Mouse (Mus musculus) ovary, postnatal 36 days (tissue): Measurements from ENCODE around the gene Lpin3.

Experiments
- DNase-seq: peaks from one replicate; pipeline ENCODE4 v3.0.0; 2022; ENCODE audit warnings: low spot score, mixed read lengths

Gene Lpin3

DNA sequence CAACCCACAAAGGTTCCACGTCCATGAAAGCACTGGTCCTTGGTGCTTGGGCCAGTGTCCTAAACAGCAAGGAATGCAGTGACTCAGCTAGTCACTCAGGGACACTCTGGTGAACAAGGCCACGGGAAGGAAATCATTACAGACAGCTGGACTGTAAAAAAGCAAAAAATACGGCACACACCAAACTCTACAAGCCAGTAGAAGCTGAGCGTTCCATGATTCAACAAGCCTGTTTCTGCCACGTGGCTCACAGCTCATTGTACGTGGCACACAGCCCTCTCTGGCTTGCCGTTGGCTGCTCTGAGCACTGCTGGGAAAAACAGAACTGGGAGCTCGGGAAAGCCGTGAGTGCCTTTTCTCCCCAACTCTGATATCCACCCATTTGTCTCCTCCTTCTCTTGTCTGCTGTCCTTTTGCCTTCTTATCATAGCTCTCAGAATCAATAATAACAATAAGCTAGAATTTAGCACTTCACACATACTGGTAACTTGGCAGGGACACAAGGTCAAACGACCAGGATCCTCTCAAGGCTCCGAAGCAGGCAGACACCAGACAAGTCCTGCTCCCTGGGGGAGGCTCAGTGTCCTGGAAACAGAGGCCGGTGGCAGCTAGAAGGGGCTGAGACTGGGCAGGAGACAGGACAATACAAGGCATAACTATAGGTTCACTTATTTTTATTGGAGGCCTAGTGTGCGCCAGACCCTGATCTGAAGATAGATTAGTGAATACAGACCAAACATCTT lies at the start of gene Lpin3:
Gene Lpin3, plus strand, starts transcription at position 218 of the 743 bp plus-strand sequence.
- DNase-seq = peak; percentile 65

DNA sequence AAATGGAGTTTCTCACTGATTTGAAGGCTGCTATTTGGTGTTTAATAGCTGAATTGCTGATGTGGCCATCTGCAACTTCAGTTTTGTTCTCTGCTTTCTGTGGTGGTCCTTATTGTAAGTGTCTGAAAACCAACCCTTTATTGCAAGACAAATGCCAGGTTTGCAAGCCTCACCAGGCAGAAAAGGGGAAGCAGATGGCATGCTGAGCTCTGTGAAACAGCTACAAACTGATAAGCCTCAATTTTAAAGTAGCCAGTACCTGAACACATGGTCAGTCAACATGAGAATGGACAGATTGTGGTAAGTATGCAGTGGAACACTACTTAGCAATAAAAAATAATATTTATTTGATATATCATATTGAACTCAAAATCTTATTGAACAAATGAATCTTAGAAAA lies 39.6 kb upstream of the Lpin3 start:
- DNase-seq = no peak

DNA sequence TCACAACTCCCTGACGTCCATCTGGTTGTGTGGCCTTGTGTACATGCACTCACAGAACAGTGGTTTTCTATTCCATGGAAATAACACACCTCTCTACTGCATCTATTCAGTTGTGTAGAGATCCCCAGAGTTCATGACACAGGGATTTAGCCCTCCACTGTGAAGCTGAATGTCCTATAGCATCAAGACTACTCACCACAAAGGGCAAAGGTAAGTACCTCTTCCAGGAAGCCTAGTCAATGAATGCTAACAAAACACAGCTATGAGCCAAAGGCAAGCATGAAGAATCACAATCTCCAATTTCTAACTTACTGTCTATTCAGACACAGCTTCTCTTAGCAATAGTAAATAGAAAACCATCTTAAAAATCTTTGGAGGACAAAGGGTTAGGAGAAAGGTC lies 32.8 kb upstream of the Lpin3 start:
- DNase-seq = no peak

DNA sequence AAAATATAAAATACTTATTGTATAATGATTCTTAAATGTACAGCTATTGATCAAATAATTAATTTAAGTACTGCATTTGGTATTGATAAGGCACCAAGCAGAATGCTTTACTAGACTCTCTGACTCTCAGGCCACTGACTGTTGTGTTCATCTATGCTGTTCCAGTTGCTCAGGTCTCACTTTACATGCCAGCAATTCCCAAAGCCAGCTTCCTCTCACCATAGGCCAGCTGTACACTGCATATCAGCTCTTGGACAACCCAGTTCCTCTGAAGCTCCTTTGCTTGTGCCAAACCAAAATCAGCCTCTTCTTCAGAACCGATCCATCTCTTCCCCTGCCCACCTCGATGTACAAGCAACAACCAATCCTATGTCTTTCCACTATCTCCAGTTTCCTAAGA lies 32.3 kb upstream of the Lpin3 start:
- DNase-seq = no peak

DNA sequence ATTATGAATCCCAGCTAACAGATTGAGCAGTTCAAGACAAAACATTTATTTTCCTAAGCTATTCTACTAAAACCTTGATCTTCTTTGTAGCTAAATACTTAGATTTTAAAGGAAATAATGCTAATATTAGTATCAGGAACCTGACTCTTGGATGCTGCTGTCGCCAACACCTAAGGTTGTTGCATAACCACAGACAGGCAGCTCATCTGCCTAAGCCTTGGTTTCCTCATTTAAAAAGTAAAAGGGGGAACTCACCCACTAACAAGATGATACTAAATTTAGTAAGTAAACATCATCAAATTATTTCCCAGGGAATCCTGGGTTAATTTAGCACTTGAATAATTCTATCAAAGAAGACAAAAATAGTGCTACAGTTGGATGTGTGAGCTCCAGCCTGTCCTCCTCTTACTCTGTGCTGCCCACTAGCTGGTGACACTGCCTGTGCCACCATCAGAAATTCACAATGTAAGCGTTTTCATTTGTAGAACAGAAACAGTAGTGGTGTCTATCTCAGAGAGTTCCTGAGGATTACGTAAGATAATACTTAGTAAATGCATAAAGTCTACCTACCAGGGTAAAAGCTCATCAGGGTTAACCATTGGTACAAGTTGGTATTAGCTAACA lies 30.7 kb upstream of the Lpin3 start:
- DNase-seq = no peak

DNA sequence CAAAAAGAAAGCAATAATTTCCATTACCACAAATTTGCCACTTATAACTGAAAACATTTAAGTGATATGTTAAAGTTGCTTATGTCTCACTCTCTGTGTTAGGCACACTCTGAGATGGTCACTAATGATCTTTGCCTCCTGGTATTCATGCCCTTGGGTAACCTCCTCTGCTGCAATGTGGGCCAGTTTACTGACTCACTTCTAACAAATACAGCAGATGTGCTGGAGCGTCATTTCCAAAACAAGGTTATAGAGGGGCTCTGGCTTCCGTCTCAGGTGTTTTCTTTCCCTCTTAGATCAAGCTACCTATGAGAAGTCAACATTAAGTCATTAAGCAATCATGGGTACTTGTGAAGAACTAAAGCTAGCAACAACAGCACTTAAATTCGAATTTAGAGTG lies 30.1 kb upstream of the Lpin3 start:
- no peak for DNase-seq

DNA sequence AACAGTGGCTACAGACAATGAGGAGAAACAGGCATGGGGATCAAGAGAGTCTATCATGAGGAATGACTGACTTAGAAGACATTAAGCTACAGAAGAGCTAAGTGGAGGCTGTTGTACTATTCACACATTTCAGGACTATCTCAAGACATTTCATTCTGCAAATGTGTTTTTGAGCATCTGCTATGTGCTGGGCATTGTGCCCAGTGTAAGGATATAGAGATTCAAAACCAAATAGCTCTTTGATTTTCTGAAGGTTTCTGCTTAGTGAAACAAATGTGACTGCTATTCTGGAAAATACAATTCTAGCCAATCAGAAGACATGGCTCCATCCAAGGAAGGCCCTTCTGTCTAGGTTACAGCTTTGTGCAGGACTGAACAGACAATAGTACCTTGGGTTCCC lies 25.8 kb upstream of the Lpin3 start:
- no peak for DNase-seq

DNA sequence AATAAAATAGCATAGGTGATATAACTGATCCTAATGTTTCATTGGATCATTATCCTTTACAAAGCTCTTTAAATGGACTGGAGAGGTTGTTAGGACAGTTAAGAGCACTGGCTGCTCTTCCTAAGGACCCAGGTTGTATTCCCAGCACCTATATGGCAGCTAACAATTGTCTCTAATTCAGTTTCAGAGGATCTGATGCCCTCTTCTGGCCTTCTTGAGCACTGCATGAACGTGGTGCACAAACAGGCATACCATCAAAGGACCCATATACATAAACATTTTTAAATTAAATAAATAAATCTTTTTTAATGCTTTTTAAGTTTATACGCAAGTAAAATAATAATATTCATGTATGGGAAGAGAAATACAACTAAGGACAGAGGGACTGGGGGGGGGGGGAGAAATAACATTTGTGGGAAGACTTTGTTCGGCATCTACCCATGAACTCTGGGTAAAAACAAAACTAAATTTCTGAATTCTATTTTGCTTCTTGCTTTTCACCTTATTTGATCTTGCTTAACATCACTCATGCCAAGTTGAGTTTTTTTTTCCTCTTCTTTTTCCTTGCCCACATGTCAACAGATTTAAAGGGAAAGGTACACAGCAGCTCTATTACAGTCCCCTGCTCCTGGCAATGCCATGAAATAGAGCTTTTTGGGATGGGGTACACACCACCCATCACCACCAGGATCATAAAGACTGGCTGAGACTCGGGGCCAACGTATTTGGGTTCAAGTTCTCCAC lies 23.9 kb upstream of the Lpin3 start:
- DNase-seq = no peak

DNA sequence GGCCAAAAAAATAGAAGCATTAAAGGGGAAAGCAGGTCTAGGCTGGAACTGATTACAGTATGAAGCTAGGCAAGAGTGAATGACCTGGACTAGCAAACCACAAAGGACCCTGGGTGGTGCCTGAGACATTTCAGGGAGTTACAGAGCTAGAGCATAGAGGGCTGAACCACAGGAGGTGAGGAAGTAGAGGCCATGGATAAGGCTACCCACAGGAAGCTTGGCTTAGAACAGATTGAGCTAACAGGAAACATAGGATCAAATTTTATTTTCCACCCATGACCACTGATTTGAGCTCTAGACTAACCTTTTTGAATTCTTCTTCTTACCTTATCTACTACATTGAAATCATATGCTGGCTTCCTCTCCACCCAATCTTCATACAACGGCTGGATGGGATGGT lies 20.1 kb upstream of the Lpin3 start:
- no peak for DNase-seq

DNA sequence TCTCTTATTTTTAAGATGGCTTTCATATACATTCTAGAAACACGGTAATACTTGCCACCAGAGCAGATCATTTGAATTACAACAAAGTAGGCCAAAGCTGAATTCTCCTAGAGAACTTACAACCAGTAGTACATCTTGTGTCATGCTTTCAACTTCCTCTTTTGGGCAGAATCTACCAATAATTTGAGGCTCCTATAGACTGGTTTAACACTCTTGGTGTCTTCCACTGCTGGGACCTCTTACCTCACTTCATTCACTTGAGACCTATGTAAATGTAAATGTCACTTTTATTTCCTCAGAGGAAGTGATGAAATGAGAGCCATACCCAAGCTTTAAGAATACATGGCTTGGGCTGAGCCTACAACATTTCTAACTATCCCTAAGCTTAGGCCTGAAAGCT lies 16.4 kb upstream of the Lpin3 start:
- no peak for DNase-seq

DNA sequence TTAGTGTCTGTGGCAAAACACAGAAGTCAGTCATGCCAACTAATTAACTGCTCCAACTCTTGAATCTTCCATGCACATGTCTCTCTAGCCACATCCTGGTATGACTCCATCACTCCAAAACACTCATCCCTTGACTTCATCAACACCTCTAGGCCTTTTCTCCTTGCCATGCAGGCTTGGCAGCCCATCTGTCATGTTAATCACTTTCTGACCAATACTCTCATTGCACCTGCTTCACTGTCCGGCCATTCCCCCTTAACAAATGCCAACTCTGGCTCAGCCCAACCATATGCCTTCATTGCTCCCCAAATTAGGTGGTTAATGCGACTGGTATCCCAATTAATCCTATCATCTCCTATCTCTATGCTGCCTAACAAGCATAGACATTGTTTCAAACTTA lies 15.2 kb upstream of the Lpin3 start:
- no peak for DNase-seq

DNA sequence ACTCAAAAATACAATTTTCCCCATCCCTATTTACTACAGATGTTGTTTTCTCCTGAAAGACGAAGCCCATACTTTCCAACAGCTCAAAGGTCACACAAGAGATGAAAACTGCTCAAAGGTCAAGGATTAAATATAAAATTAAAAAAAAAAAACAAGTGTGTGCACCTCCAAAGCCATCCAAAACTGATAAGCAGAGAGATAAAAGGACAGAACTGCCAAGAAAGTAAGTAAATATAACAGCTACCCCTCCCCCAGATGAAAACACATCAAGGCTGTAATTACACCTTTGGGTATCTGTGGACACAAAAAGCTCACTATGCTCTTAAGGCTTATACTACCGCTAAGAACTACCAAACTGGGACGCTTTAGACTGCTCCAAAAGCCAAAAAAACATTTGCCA lies 11.0 kb upstream of the Lpin3 start:
- DNase-seq = no peak

DNA sequence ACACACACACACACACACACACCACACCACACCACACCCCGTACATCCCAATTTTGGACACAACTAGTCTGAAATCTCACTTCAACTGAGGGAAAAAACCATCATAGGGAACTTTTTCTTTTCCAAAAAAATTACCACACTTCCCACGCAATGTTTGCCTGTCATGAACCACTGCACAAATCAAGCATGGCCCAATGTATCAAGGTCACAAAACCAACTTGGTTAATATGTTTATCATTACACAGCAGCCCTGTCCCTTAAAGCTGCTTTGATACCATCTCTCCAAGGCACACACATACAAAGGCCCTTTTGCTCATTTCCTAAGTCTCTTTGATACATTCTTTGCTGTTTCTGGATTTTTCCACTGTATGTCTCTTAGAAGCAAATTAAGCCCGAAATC lies 9.2 kb upstream of the Lpin3 start:
- no peak for DNase-seq

DNA sequence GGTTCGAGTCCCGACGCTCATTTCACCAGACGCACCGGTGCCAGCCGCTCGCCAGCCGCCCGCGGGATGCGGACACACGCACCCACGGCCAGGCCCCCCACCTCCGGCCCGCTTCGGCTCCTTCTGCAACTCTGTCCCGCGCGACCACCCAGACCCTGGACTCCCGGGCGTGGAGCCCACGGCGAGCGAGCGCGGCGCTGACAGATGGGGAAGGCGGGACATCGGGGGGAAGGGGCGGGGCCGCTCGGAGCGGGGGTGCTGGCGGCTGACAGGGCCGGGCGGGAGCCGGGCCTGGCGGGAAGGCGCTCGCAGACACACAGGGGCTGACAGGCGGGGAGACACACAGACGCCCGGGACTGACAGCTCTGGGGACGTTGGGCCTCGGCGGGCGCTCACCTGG lies 8.1 kb upstream of the Lpin3 start:
- peak; percentile 78 for DNase-seq

DNA sequence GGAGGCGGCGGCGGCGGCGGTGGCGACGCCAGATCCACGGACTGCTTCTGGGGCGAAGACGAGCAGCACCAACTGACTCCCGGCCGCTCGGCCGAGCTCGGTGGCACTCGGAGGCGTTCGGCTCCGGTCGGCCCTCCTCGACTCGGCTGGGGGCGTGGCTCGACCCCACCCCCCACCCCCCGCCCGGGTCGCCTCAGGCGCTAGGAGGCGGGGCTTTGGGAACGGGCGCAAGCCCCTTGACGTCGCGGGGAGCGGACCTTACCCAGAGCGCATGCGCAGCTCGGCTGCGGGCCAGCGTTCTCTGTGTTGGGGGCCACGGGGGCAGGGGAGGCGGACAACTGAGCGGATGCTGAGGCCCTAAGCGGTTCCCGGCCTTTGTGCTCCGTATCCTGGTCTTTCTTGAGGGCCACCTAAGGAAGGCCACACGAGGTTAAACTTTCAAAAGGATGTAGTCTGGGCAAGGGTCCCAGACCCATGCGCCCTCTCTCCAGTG lies 7.5 kb upstream of the Lpin3 start, which contains the start of gene Zhx3:
Gene Zhx3, minus strand, starts transcription at position 109 of the 493 bp plus-strand sequence.
- peak; percentile 92 for DNase-seq

DNA sequence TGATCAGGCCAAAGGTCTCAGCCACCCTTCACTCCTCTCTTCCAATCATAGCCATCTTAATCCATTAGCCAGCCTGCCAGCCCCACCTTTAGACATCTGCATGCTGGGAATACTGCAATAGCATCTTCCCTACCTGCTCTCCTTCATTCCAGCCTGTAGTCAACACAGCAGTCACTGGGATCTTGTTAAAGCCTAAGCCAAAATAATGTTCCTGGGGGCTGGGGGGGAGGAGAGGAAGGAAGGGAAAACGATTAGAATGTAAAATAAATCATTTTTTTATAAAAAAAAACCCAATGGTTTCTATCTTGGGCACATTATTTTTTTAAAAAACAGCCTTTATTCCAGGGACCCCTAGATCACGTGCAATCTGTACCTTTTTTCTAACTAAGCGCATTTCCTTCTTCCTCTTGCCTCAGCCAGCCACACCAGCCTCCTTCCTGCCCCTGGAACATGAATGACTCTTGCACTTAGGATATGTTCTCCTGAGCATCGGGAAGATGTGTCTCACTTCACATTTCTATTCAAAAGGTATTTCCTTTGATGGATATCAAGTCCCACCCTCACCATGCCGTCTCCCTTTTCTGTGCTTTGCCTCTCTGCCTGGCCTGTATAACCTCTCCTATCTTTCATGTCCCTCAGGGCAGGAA lies 6.1 kb upstream of the Lpin3 start:
- no peak for DNase-seq

DNA sequence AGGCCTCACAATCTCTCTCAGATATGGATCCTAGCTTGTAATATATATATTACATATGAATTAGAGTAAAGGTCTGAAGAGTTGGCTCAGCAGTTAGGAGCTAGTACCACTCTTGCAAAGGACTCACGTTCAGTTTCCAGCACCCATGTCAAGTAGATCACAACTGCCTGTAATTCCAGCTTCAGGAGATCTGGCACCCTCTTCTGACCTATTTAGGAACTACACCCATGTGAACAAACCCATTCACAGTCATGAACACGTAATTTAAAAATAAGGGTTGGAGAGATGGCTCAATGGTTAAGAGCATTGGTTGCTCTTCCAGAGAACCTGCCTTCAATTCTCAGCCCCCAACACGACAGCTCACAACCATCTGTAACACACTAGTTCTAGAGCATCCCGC lies 4.4 kb upstream of the Lpin3 start:
- DNase-seq = no peak

DNA sequence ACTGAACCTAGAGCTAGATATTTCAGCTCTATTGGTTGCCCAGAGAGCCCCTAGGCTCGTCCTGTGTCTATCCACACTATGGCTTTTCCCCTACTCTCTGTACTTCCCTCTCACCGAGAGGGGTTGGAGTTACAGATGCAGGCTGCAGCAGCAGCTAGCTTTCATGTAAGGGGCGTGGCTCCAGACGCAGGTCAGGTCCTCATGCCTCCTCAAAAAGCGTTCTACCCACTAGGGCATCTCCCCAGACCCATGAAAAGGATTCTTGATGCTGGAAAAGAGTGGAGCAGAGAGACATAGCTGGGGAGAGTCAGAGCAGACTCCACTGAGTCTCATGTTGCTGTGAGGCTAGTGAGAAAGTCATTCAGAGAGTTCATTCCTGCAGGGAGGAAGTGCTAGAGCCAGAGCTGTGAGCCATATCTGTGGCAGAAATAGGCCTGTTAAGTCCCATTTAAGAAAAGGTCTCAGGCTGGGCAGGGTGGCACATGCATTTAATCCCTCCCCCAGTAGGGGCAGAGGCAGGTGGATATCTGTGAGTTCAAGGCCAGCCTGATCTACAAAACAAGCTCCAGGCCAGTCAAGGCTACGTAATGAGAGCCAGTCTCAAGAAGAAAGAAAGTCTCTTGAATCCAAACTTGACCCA lies 1.1 kb downstream of the Lpin3 start:
- DNase-seq = peak; percentile 36

DNA sequence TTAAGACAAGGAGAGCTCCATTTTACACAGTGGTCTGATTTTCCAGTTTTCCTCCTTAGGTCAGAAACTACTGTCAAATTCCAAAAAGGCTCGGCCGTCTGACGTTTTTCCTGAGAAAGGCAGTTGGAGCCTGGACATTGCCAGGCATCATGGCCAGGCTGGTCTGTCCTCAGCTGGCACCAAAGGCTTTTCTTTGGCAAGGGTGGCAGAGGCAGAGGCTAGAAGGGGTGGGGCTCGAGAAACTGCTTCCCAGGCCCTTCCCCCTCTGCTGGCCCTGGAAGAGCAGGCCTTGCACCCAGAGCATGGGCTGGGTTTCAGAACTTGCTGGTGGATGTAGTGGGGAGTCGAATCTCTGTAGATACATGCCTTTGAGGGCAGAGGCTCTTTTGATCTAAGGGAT lies 2.0 kb downstream of the Lpin3 start:
- no peak for DNase-seq

DNA sequence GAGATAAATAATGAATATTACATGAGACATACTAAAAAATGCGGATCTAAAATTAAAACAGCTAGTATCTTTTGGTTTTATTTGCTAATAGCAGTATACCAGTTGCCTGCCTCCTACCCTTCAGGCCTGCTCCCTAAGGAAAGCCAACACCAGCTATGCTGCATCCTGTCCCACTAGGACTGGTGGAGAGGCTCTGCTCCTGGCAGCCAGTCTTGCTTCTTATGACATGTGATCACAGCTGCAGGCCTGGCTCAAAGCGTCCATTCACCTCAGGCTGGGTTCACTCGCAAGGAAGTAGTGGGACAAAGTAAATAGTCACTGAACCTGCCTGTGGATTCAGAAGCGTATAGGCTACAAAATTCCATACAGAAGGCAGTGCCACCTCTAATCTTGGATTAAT lies 3.4 kb downstream of the Lpin3 start:
- no peak for DNase-seq

DNA sequence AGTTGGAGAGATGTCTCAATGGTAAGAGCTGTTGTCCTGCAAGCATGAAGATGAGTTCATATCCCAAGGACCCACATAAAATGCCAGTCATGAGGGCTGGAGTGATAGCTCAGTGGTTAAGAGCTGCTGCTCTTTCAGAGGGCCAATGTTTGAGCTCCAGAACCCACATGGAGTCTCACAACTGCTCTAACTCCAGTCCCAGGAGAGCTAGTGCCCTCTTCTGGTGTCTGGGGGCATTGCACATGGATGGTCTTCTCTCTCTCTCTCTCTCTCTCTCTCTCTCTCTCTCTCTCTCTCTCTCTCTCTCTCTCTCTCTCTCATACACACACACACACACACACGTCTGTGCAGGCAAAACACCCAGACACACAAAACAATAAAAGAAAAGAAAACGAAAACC lies 4.4 kb downstream of the Lpin3 start:
- peak; percentile 45 for DNase-seq

DNA sequence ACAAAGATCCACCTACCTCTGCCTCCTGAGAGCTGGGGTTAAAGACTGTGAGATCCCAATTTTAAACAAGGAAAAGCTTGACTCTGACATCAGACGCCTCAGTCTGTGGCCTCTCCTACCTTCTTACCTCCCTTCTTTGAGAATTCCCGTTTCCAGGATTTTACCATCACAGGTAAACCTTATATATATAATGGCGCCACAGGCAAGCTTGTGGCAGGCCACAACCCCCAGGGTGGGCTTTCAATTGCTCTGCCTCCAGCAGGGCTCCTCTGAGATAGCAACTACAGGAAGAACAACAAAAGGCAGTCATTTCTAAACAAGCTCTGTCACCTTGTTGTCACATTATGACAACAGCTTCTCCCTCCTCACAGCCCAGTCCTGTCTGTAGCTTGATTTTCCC lies 5.8 kb downstream of the Lpin3 start:
- DNase-seq = no peak
